Mouse (Mus musculus): ENCODE results near the gene Ggta1.

The Ggta1 gene

GRCm38 (mm10) chr2:35408409-35409110, 54.5 kb downstream of the Ggta1 start:
- in situ Hi-C loops (cut with MboI, MseI), result no loop called here

GRCm38 (mm10) chr2:35407878-35408277, 55.2 kb downstream of the Ggta1 start:
- in situ Hi-C loops (cut with MboI, MseI), result no loop called here

- in situ Hi-C loops (cut with MboI, MseI), result no loop called here
Observed at GRCm38 (mm10) chr2:35407266-35407665, 55.8 kb downstream of the Ggta1 start.

- in situ Hi-C loops (cut with MboI, MseI), result no loop called here
Observed at GRCm38 (mm10) chr2:35406611-35407010, 56.4 kb downstream of the Ggta1 start.

GRCm38 (mm10) chr2:35402391-35402790, 60.6 kb downstream of the Ggta1 start:
- in situ Hi-C loops (cut with MboI, MseI), result no loop called here

GRCm38 (mm10) chr2:35400739-35401138, 62.3 kb downstream of the Ggta1 start:
- in situ Hi-C loops (cut with MboI, MseI), result no loop called here

GRCm38 (mm10) chr2:35398184-35398828, 64.7 kb downstream of the Ggta1 start:
- in situ Hi-C loops (cut with MboI, MseI), result loop anchor here (5.0 kb wide), 1 partner anchor 106 kb away; no protein-coding TSS in a partner anchor

- in situ Hi-C loops (cut with MboI, MseI), result loop anchor here (5.0 kb wide), 1 partner anchor 105 kb away; no protein-coding TSS in a partner anchor
Observed at GRCm38 (mm10) chr2:35397590-35398173, 65.3 kb downstream of the Ggta1 start.

GRCm38 (mm10) chr2:35397096-35397495, 65.9 kb downstream of the Ggta1 start, which contains the start of gene 4930402F06Rik:
Gene 4930402F06Rik, minus strand, starts transcription at chr2:35397175.
- in situ Hi-C loops (cut with MboI, MseI), result loop anchor here (5.0 kb wide), 1 partner anchor 105 kb away; no protein-coding TSS in a partner anchor

GRCm38 (mm10) chr2:35385441-35385871, 77.6 kb downstream of the Ggta1 start:
- in situ Hi-C loops (cut with MboI, MseI), result no loop called here

GRCm38 (mm10) chr2:35379306-35379705, 83.7 kb downstream of the Ggta1 start:
- in situ Hi-C loops (cut with MboI, MseI), result no loop called here

GRCm38 (mm10) chr2:35377600-35377999, 85.4 kb downstream of the Ggta1 start:
- in situ Hi-C loops (cut with MboI, MseI), result no loop called here

- in situ Hi-C loops (cut with MboI, MseI), result loop anchor here (5.0 kb wide), 1 partner anchor 81 kb away; no protein-coding TSS in a partner anchor
Observed at GRCm38 (mm10) chr2:35373003-35373402, 90.0 kb downstream of the Ggta1 start.

GRCm38 (mm10) chr2:35370686-35371085, 92.3 kb downstream of the Ggta1 start:
- in situ Hi-C loops (cut with MboI, MseI), result loop anchor here (5.0 kb wide), 1 partner anchor 78 kb away; no protein-coding TSS in a partner anchor

GRCm38 (mm10) chr2:35367629-35368028, 95.4 kb downstream of the Ggta1 start, which contains the start of gene 4930568D16Rik:
Gene 4930568D16Rik, minus strand, starts transcription at chr2:35367729.
- in situ Hi-C loops (cut with MboI, MseI), result no loop called here
